Mouse (Mus musculus) kidney, adult 8-10 months (tissue): ENCODE results near the gene Gpatch8.

Source experiments
- DNase-seq, 2 experiments: peaks; one replicate each; pipeline ENCODE4 v3.0.0; 2022

The Gpatch8 gene

GRCm38 (mm10) chr11:102495114-102495513 is 61.1 kb downstream of the Gpatch8 start:
- no peak for DNase-seq

GRCm38 (mm10) chr11:102494063-102494650 is 62.0 kb downstream of the Gpatch8 start:
- no peak for DNase-seq

- DNase-seq: no peak
These were observed 63.0 kb downstream of the Gpatch8 start for GRCm38 (mm10) chr11:102493241-102493640.

- DNase-seq: no peak
These were observed 68.3 kb downstream of the Gpatch8 start for GRCm38 (mm10) chr11:102487901-102488300.

- peak; percentile 35 to 37 for DNase-seq
These were observed 69.3 kb downstream of the Gpatch8 start for GRCm38 (mm10) chr11:102486733-102487386.

GRCm38 (mm10) chr11:102481779-102482178 is 74.4 kb downstream of the Gpatch8 start:
- no peak for DNase-seq

GRCm38 (mm10) chr11:102480897-102481296 is 75.3 kb downstream of the Gpatch8 start:
- DNase-seq: no peak

- DNase-seq: no peak
These were observed 76.1 kb downstream of the Gpatch8 start for GRCm38 (mm10) chr11:102480111-102480510.

GRCm38 (mm10) chr11:102479581-102479980 is 76.6 kb downstream of the Gpatch8 start:
- no peak for DNase-seq

GRCm38 (mm10) chr11:102478671-102479070 is 77.5 kb downstream of the Gpatch8 start:
- no peak for DNase-seq

- DNase-seq: no peak
These were observed 81.2 kb downstream of the Gpatch8 start for GRCm38 (mm10) chr11:102475027-102475426.

GRCm38 (mm10) chr11:102469648-102470357 is 86.4 kb downstream of the Gpatch8 start, which contains the start of gene Itga2b:
Gene Itga2b (minus strand): TSS chr11:102470122.
- DNase-seq: no peak

- DNase-seq: peak; percentile 96
These were observed 89.1 kb downstream of the Gpatch8 start for GRCm38 (mm10) chr11:102467041-102467631.

- DNase-seq: peak in 1 of 2 experiments; percentile 58
These were observed 90.3 kb downstream of the Gpatch8 start for GRCm38 (mm10) chr11:102465713-102466436.

GRCm38 (mm10) chr11:102464901-102465300 is 91.3 kb downstream of the Gpatch8 start:
- DNase-seq: no peak

- DNase-seq: peak; percentile 54 to 70
These were observed 94.4 kb downstream of the Gpatch8 start for GRCm38 (mm10) chr11:102461764-102462163.

- DNase-seq: no peak
These were observed 95.7 kb downstream of the Gpatch8 start for GRCm38 (mm10) chr11:102460541-102460940.

- DNase-seq: peak; percentile 85
These were observed 100.3 kb downstream of the Gpatch8 start for GRCm38 (mm10) chr11:102455740-102456396.

- DNase-seq: no peak
These were observed 103.1 kb downstream of the Gpatch8 start for GRCm38 (mm10) chr11:102453131-102453530.

GRCm38 (mm10) chr11:102449043-102450008 is 106.9 kb downstream of the Gpatch8 start:
- DNase-seq: peak in 1 of 2 experiments; percentile 70

- no peak for DNase-seq
These were observed 107.9 kb downstream of the Gpatch8 start for GRCm38 (mm10) chr11:102448327-102448726.
